ENCODE assay signal across 26 mouse cellular contexts in the genomic region with DNA sequence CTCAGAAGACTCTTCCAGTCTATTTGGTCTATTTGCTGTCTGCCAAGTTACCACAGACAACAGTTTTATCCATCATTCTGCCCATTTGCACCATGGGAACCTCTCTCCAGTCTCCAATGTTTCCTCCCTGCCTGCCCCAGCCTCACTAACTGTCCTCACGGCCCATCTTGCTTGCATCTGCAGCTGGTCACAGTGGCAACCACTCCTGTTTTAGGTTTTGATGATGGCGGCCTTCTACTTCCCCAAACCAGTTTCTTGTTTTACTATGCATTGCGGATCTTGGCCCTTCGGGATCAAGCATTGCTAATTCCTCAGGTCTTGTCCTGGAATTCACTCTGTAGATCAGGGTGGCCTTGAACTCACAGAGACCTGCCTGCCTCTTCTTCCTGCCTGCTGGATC.
"Had no signal": no experiment of that assay in that cellular context is flagged by ENCODE, and none has a peak within 500 bp of the region (broad histone marks: within the 10 kb centered on the region; RNA-seq: fewer than 3 reads in every experiment).

No protein-coding gene starts in this region.

- H3K9ac ChIP-seq: heart, embryonic 13.5 days; heart, embryonic 15.5 days; hindbrain, embryonic 12.5 days; hindbrain, embryonic 14.5 days; kidney, embryonic 15.5 days; limb, embryonic 13.5 days; limb, embryonic 15.5 days; liver, embryonic 12.5 days; liver, embryonic 14.5 days had no signal

- DNase-seq: gastrocnemius, adult 2 months; gastrocnemius, postnatal 10 days; gastrocnemius, postnatal 25 days; heart, adult 2 months; heart, postnatal 14 days; heart, postnatal 36 days; kidney, adult 11 months; kidney, adult 2 months; kidney, adult 9 months; kidney, postnatal 14 days; kidney, postnatal 36 days; layer of hippocampus, adult 9-11 months; layer of hippocampus, postnatal 36 days had no signal

- H3K4me2 ChIP-seq: heart, embryonic 13.5 days; heart, embryonic 15.5 days; hindbrain, embryonic 12.5 days; hindbrain, embryonic 14.5 days; kidney, embryonic 15.5 days; limb, embryonic 13.5 days; limb, embryonic 15.5 days; liver, embryonic 12.5 days had no signal

- H3K9me3 ChIP-seq: heart, embryonic 13.5 days; heart, embryonic 15.5 days; hindbrain, embryonic 10.5 days; kidney, embryonic 15.5 days; limb, embryonic 13.5 days; limb, embryonic 15.5 days; liver, embryonic 12.5 days had no signal

- H3K27ac ChIP-seq: gastrocnemius, adult 2 months; heart, adult 2 months; heart, embryonic 13.5 days; heart, embryonic 15.5 days; hindbrain, embryonic 10.5 days; hindbrain, embryonic 12.5 days; hindbrain, embryonic 14.5 days; hindbrain, postnatal 0 days; kidney, embryonic 15.5 days; kidney, postnatal 0 days; limb, embryonic 13.5 days; limb, embryonic 15.5 days; liver, embryonic 12.5 days; liver, embryonic 14.5 days had no signal

- H3K36me3 ChIP-seq: heart, embryonic 15.5 days; hindbrain, embryonic 12.5 days; kidney, embryonic 15.5 days; limb, embryonic 15.5 days; liver, embryonic 12.5 days had no signal

- ATAC-seq: hindbrain, postnatal 0 days; intestine, embryonic 16.5 days; liver, embryonic 12.5 days had no signal

- H3K4me3 ChIP-seq: gastrocnemius, adult 2 months; heart, adult 2 months; heart, embryonic 13.5 days; heart, embryonic 15.5 days; hindbrain, embryonic 10.5 days; hindbrain, embryonic 12.5 days; kidney, embryonic 15.5 days; limb, embryonic 13.5 days; limb, embryonic 15.5 days; liver, embryonic 12.5 days had no signal

- H3K27me3 ChIP-seq: heart, embryonic 13.5 days; heart, embryonic 15.5 days; hindbrain, embryonic 12.5 days; kidney, embryonic 15.5 days; limb, embryonic 13.5 days; limb, embryonic 15.5 days had no signal
